Mouse (Mus musculus) liver, embryonic 18 days (tissue): Measurements from ENCODE around the gene Trip11. TPM values are rescaled to one million over a fixed set of nuclear protein-coding genes. Genes with fewer than 3 reads are reported as not detected.

Experiments
- polyA plus RNA-seq: library from polyadenylated mRNA; depleted of rRNA; stranded (reverse); fragments of >200 nt; gene quantifications from 2 replicates; pipeline ENCODE4 v1.2.3, GENCODE M21; 2012; rRNA removed

Gene Trip11
- 2.6 and 3.0 TPM in 2 replicates for polyA plus RNA-seq

GRCm38 (mm10) chr12:101912626-101913490, at the start of gene Trip11:
Gene Trip11 (minus strand): TSS chr12:101913267.

GRCm38 (mm10) chr12:101957942-101958544, 45.0 kb upstream of the Trip11 start, which contains the start of gene Atxn3:
Gene Atxn3 (minus strand): TSS chr12:101958246.

GRCm38 (mm10) chr12:101818608-101819370, 94.3 kb downstream of the Trip11 start, which contains the start of gene Fbln5:
Gene Fbln5 (minus strand): TSS chr12:101819055.

Other genes starting within 250 kb of the Trip11 start
- 0.12 and 0.19 TPM in 2 replicates for gene Tc2n, start 194.7 kb downstream of the Trip11 start, polyA plus RNA-seq
- 6.0 and 6.5 TPM in 2 replicates for gene Fbln5, start 94.2 kb downstream of the Trip11 start, polyA plus RNA-seq
- gene Atxn3, start 45.0 kb upstream of the Trip11 start, polyA plus RNA-seq = 4.6 and 4.9 TPM in 2 replicates
- gene Cpsf2, start 62.7 kb upstream of the Trip11 start, polyA plus RNA-seq = 6.2 and 6.5 TPM in 2 replicates
- 0.18 and 0.19 TPM in 2 replicates for gene Slc24a4, start 215.5 kb upstream of the Trip11 start, polyA plus RNA-seq